Mouse (Mus musculus): Measurements from ENCODE around the gene Timp4. TPM values are rescaled to one million over a fixed set of nuclear protein-coding genes. Genes with fewer than 3 reads are reported as not detected.

The Timp4 gene
- polyA plus RNA-seq, 1 experiment from 2014 or later, result 1.2 TPM

- Histone ChIP-seq H3K27ac (replicated peaks; ENCODE audit: low read depth, low read length) (no peak overlapping the region), H3K4me1 (ENCODE audit: control insufficient read depth, insufficient read depth, low read length) (no peaks in the 10 kb centered on the region), H3K9ac (ENCODE audit: low read depth, low read length) (no peak overlapping the region), H3K36me3 (ENCODE audit: control insufficient read depth, insufficient read depth, low read length) (no peaks in the 10 kb centered on the region), H3K4me3 (ENCODE audit: low read depth, low read length) (no peak overlapping the region), H3K9me3 (ENCODE audit: control insufficient read depth, low read length) (no peaks in the 10 kb centered on the region), H3K4me2 (ENCODE audit: low read depth, low read length) (no peak overlapping the region), H3K27me3 (replicated peaks; ENCODE audit: control insufficient read depth, insufficient read depth, low read length) (no peaks in the 10 kb centered on the region)
- ATAC-seq (ENCODE audit: low read depth), result no peak
- no peak for DNase-seq (ENCODE audit: low spot score)
- WGBS, result 72% methylated on average over 3 of the region's 3 CpGs
Observed at GRCm38 (mm10) chr6:115203029-115203428, 49.0 kb downstream of the Timp4 start.

GRCm38 (mm10) chr6:115200753-115201152 lies 51.3 kb downstream of the Timp4 start:
- 71% methylated on average over 3 of the region's 3 CpGs for WGBS
- no peak overlapping the region for H3K4me3 ChIP-seq (ENCODE audit: low read depth, low read length)

More at GRCm38 (mm10) chr6:115200753-115201152, 51.3 kb downstream of the Timp4 start:
- Histone ChIP-seq H3K4me2 (ENCODE audit: low read depth, low read length) (no peak overlapping the region), H3K9me3 (ENCODE audit: control insufficient read depth, low read length) (no peaks in the 10 kb centered on the region), H3K27me3 (replicated peaks; ENCODE audit: control insufficient read depth, insufficient read depth, low read length) (no peaks in the 10 kb centered on the region), H3K36me3 (ENCODE audit: control insufficient read depth, insufficient read depth, low read length) (no peaks in the 10 kb centered on the region), H3K4me1 (ENCODE audit: control insufficient read depth, insufficient read depth, low read length) (no peaks in the 10 kb centered on the region), H3K9ac (ENCODE audit: low read depth, low read length) (no peak overlapping the region), H3K27ac (replicated peaks; ENCODE audit: low read depth, low read length) (no peak overlapping the region)
- ATAC-seq (ENCODE audit: low read depth) (no peak), DNase-seq (ENCODE audit: low spot score) (no peak)

Other genes with a start within 250 kb of the Timp4 start
- 55.1 and 61.0 TPM in 2 replicates for gene Tamm41, start 214.3 kb downstream of the Timp4 start, polyA plus RNA-seq (2014; fragmentation: Nextera tagmentation; extraction: Ambion mirVana)
- 5.7 and 6.5 TPM in 2 replicates for gene Syn2, start 117.3 kb downstream of the Timp4 start, polyA plus RNA-seq (2014; fragmentation: Nextera tagmentation; extraction: Ambion mirVana)
- gene Gm17482, start 24.9 kb downstream of the Timp4 start, polyA plus RNA-seq (2014; fragmentation: Nextera tagmentation; extraction: Ambion mirVana), result not detected in 2 replicates
- gene Pparg, start 108.7 kb upstream of the Timp4 start, polyA plus RNA-seq (2014; fragmentation: Nextera tagmentation; extraction: Ambion mirVana), result 13.7 and 15.3 TPM in 2 replicates